Mouse (Mus musculus) gastrocnemius, adult 2 months (tissue): Measurements from ENCODE around the gene Bms1. TPM values are rescaled to one million over a fixed set of nuclear protein-coding genes. Genes with fewer than 3 reads are reported as not detected.

Source experiments
- DNase-seq: peaks from one replicate; pipeline ENCODE4 v3.0.0; 2022
- H3K27ac ChIP-seq: fragments of 200-600 bp; 2 replicates; pipeline ENCODE4 v1.8.1; 2022; ENCODE audit warnings: mild to moderate bottlenecking
- H3K4me3 ChIP-seq: fragments of 200-600 bp; 2 replicates; pipeline ENCODE4 v1.8.1; 2022; ENCODE audit warnings: mild to moderate bottlenecking, moderate library complexity
- CTCF ChIP-seq: fragments of 200-600 bp; IDR thresholded peaks from 2 replicates; pipeline ENCODE4 v1.8.1; 2022; ENCODE audit warnings: antibody characterized with exemption, mild to moderate bottlenecking, moderate library complexity
- intact Hi-C: fragments of 180-260 bp; cut with DNase I; formaldehyde crosslinking; loops from one replicate; pipeline ENCODE4 v1.15.1; 2025
- long read RNA-seq, 2 experiments: library from polyadenylated mRNA; stranded (forward); transcript quantifications; one replicate each; pipeline ENCODE4 v2.0.0; 2021
- total RNA-seq, 2 experiments: library from RNA; stranded (reverse); gene quantifications; 2 replicates each; pipeline ENCODE4 v1.2.3; 2021

Gene Bms1
- 10 to 100 TPM; 26.3 to 27.0 TPM for total RNA-seq
- long read RNA-seq, experiment 1, full-length matches to known transcripts = 35 of 42 reads
- long read RNA-seq, experiment 1, partial matches to known transcripts = 4 of 42 reads
- long read RNA-seq, experiment 1, other reads (novel, unspliced or antisense) = 3 of 42 reads
- long read RNA-seq, experiment 2, full-length matches to known transcripts = 30 of 37 reads
- long read RNA-seq, experiment 2, partial matches to known transcripts = 1 of 37 reads
- long read RNA-seq, experiment 2, other reads (novel, unspliced or antisense) = 6 of 37 reads

DNA sequence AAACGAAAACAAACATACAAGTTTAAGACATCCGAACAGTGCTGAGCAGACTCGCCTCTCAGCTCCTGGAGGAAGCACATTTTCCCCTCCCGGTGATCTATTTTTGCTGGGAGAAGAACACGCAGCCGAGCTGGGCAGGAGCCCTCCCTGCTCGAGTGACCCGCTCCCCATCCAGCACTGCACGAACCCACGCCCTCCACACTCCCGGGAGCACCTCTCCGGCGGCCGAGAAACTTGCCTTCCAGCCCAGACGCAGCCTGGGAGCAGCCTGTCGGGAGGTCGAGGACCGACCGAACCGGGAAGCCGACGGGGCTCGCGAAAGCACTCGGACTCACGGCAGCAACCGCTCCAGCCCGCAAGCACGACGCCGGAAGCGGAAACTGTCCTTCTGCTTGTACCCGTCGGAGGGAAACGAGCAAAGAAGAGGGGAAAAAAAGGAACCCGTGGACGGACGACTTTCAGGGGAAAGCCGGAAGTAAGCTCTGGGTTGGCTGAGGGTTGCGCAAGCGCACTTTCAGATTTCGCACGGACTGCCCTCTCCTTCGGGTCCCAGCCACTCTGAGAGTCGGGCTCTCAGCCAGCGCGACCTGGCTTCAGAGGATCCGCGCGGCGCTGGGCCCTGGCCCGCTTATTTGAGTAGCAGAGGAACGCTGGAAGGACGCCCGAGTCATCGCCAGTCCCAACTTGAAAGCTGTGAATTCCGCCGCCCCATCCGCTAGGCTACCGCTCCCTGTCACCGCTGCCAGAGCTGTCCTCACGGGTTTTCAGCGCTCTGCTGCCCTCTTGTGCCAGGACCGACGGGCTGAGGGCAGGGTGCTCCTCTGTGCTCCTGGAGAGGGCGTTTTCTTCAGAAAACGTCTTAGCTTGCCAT is at the start of gene Bms1:
Gene Bms1 (minus strand): TSS at position 425 of the 871 bp plus-strand sequence.
- peak within 1 kb of the TSS; percentile 94 for H3K27ac ChIP-seq
- peak; percentile 97; the same call in 1 of the 2 replicates for TF ChIP-seq CTCF
- intact Hi-C loops = loop anchor here (5.0 kb wide), 1 partner anchor 282 kb away; the partner anchor contains the start of gene Csgalnact2
- DNase-seq = peak; percentile 96
- H3K4me3 ChIP-seq = peak within 1 kb of the TSS; percentile 77

DNA sequence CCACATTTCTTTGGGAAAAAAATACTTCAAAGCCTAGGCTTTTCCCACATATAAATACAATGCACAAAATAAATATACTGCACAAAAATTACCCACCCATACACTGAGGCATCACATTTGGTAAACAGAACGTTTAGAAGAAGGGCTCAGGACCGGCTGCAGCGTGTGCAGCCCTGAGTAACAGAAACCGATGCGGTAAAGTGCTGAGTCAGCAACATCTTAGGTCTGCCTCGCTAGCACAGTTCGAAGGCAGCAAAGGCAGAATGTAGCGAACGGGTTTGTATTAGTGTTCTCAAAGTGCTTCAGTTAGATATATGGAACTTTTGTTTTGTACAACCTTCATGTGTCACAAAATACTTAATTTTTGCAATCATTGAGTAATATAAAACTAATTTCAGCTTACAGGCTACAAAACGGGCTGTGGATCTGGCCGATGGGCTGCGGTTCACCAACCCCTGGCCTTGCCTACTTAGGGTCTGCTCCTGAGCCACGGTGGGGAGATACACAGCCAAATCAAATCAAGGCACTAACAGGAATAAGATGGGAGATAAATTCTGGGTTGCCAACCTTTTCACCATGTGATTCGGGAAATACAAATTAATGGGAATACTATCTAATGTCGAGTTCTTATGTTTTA is 42.9 kb upstream of the Bms1 start:
- no peak overlapping the region for H3K4me3 ChIP-seq
- intact Hi-C loops = no loop called here
- TF ChIP-seq CTCF = no peak
- no peak for DNase-seq
- no peak overlapping the region for H3K27ac ChIP-seq

DNA sequence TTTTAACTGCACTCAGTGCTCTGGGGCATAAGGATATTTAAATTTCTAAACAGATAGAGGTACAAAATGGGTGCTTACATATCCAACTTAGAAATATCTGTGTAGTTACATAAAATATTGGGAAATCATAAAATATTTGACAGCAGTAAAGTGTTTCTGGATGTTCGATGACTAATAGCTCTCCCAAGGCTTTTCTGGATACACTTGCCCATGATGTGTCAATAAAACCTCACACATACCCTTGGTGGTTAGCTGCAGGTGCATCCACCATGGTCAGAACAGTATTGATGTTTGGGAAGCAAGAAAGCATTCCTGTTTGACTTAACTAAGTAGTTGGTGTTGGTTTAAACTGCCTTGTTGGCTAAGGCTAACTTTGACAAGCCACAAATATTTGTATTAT is 38.5 kb upstream of the Bms1 start:
- intact Hi-C loops = no loop called here
- Histone ChIP-seq H3K27ac (no peak overlapping the region), H3K4me3 (no peak overlapping the region)
- no peak for DNase-seq
- TF ChIP-seq CTCF = no peak

DNA sequence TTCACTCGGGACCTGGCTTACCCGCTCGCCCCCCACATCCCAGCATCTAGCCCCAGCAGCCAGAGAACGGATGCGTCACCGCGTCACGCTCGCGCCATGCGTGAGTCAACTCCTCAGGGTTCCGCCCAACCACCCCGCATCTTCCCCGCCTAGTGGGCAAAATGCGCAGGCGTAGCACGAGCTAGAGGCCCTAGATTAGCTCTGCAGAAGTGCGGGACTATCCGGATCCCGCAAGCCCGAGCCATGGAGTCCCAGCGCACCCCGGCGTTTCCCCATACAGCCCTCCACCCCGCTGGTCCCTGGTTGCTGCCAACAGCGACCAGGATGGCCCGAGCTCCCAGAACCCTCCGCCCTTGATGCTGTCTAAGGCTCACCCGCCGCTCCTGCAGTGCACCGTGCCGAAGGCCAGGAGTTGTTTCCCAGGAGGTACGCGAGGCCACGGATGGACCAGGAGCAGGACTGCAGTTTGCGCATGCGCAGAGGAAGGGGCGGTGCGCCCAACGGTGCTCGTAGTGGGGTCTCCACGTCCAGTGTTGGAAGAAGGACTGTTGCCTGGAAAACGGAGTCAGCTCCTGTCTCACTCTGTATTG is 35.9 kb upstream of the Bms1 start, which contains the start of gene Zfp248:
Gene Zfp248 (minus strand): TSS at position 487 of the 590 bp plus-strand sequence.
- Histone ChIP-seq H3K4me3 (peak within 1 kb of the TSS; percentile 91), H3K27ac (peak within 1 kb of the TSS; percentile 93)
- DNase-seq = peak; percentile 92
- peak; percentile 59 for TF ChIP-seq CTCF
- intact Hi-C loops = no loop called here

DNA sequence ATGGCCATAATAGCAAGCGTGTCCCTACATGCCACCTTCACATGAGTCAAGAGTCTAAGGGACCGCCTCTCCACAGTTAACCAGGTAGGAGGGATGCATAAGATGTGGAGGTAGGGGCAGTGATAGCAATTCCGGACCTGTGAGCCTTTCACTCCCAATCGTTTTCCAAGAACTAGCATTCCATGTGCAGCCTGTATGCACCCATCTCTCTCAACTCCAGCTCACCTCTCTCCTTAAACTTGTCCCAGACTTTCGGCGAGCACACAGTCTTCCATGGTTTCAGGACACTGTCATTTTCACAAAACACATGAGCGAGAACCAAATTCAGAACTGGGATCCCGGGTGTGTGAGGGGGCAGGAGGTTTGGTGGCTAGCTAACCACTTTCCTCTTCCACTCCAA is 35.2 kb upstream of the Bms1 start:
- intact Hi-C loops = no loop called here
- peak overlapping the region; percentile 91 for H3K4me3 ChIP-seq
- peak overlapping the region; percentile 93 for H3K27ac ChIP-seq
- no peak for TF ChIP-seq CTCF
- no peak for DNase-seq

DNA sequence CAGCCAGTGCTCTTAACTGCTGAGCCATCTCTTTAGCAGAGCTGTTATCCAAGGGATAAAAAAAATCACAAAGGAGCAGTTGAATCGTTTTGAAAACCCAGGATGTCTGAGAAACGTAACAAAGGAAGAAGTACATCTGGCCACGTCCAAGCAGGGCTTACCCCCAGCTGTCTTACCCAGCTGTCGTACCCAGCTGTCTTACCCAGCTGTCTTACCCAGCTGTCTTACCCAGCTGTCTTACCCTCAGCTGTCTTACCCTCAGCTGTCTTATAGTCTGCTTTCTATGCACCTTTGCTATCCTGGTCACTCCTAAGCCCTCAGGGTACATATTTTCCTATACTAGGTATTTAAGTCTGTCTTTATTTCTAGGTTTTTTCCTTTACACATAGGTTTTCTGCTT is 12.2 kb upstream of the Bms1 start:
- Histone ChIP-seq H3K4me3 (no peak overlapping the region), H3K27ac (no peak overlapping the region)
- no peak for TF ChIP-seq CTCF
- intact Hi-C loops = no loop called here
- DNase-seq = no peak

DNA sequence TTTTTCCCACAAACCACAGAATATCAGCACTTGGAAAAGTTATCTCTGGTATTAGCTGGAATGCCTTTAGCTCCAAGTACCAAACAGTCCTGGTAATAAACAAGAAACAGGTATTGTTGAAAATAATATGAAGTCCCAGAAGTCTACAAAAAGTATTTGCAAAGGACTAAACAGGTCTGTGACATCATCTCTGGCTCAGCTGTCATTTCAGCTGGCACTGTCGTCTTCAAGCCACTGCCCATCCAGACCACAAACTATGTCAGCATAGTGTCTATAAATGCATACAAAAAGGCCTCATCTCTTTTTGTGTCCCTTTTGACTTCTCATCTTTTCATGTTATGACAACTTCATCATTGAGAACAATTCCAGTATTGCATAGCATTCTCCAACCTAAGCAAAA is 7.4 kb upstream of the Bms1 start:
- intact Hi-C loops = no loop called here
- TF ChIP-seq CTCF = no peak
- no peak overlapping the region for H3K4me3 ChIP-seq
- no peak for DNase-seq
- no peak overlapping the region for H3K27ac ChIP-seq

DNA sequence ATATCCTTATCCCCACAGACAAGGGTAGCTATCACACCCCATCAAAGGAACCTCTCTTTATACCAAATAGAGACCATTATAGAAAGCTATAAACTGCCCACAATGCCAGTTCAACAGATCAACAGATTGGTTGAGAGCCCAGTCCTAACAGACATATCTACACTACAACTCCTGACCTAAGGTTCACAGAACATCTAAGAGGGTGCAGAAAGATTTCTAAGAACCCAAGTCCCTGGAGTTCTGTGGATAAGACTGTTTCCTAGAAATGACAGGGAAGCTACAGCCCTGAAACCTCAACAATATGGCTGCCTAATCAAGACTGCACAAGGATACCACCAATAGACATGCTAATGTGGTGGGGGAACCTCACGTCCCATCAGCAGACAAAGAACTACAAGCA is 8.8 kb downstream of the Bms1 start:
- TF ChIP-seq CTCF = no peak
- no peak for DNase-seq
- H3K4me3 ChIP-seq = no peak overlapping the region
- intact Hi-C loops = no loop called here
- H3K27ac ChIP-seq = no peak overlapping the region

DNA sequence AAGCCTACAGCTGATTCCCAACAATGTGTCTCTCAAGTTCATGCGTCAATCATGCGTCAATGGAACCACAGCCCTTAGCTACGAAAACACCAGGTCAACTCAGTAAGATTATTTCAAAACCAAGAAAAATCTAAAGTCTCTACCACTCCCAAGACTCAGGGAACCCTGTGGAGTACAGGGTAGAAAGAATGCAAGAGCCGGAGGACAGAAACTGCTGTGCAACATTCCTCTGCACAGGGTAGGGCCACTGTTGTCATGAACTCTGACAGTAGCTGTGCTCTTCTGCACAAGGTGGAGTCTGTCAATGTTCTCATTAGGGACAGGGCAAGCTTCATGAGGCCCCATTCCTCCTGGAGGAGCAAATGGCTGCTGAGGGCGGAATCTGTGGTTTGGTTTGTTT is 10.8 kb downstream of the Bms1 start:
- intact Hi-C loops = no loop called here
- no peak for TF ChIP-seq CTCF
- no peak for DNase-seq
- no peak overlapping the region for H3K4me3 ChIP-seq
- H3K27ac ChIP-seq = no peak overlapping the region

DNA sequence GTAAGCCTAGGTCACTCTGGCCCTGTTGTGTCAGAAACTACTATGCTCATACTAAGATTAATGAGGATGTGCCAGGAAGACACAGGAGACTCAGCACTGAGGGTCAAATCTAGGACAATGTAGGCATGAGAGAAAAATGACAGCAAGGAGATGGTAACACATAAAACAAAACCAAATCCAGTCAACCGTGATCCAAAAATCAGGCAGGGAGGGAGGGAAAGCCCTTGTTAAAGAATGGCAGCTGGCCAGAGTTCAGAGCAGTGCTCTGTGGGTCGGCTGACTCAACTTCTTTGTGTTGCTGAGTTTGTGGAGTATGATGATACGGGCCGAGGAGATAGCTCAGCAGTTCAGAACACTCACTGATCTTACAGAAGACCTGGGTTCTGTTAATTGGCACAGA is 12.9 kb downstream of the Bms1 start:
- DNase-seq = no peak
- TF ChIP-seq CTCF = no peak
- intact Hi-C loops = no loop called here
- no peak overlapping the region for H3K4me3 ChIP-seq
- H3K27ac ChIP-seq = no peak overlapping the region

DNA sequence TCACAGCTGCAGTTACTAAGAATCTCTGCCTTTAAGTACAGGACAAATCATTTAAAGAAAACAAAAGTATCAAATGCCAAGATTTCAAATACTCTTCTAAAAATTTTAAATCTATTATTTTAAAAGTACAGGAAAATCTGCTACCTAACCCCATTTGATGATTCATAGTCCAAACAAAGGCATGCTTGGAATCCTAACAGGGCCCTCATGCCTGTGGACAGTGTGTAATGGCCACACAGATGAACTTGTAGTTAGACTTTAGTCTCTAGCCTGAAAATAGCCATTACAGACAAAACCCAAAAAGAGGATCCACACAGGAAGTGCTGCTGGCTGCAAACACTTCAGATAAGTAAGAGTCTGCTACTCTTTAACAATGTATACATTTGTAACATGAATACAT is 28.5 kb downstream of the Bms1 start:
- no peak for TF ChIP-seq CTCF
- no peak for DNase-seq
- no peak overlapping the region for H3K4me3 ChIP-seq
- intact Hi-C loops = no loop called here
- no peak overlapping the region for H3K27ac ChIP-seq

DNA sequence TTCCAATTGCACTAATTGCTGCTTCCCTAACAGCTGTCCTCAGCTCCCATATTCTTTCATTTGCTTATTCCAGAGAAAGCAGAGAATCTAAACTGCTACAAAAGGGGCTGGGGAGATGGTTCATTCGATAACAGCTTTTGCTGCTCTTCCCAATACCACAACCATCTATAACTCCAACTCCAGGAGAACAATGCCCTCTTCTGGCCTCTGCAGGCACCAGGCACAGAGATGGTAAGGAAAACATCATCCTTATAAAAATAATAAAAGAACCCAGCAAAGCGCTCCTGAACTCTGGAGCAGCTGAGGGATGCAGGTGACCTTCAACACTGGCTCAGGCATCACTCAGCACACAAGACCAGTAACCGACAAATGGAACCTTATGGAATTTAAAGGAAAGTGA is 33.3 kb downstream of the Bms1 start:
- Histone ChIP-seq H3K4me3 (no peak overlapping the region), H3K27ac (no peak overlapping the region)
- intact Hi-C loops = no loop called here
- peak; percentile 8; the same call in 1 of the 2 replicates for TF ChIP-seq CTCF
- no peak for DNase-seq
